Mouse (Mus musculus) lung, postnatal 0 days (tissue): ENCODE measurements around the gene Lyst.

Source experiments
- CTCF ChIP-seq: IDR thresholded peaks from 2 replicates; pipeline ENCODE4 v1.5.1; 2016; ENCODE audit warnings: antibody characterized with exemption, mild to moderate bottlenecking
- EP300 ChIP-seq: IDR thresholded peaks from 2 replicates; pipeline ENCODE4 v1.6.1; 2016; ENCODE audit warnings: antibody characterized with exemption, mild to moderate bottlenecking, control low read depth

DNA sequence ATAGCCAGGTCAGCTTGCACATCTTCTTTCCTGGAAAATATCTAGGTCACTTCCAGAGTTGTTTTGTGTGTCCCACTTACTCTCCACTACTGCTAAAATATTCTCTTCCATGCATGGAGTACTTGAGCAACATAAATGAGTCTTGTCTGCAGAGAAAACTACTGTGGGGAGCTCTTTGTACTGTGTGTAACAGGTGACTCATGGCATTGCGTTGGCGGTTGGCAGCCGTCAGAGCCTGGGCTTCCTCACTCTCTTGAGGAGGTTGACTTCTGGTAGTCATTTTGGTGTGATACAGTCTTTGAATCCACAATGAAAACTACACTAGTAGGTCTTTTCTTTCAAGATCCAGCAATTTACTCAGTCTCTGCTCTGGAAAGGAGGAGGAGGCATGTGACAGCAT, 201.8 kb downstream of the Lyst start:
- TF ChIP-seq CTCF (no peak), EP300 (no peak)
